Mouse (Mus musculus): ENCODE results near the gene Tbx21. TPM values are rescaled to one million over a fixed set of nuclear protein-coding genes. Genes with fewer than 3 reads are reported as not detected.

Tbx21 gene
- not detected for total RNA-seq (2021)

GRCm38 (mm10) chr11:97114671-97115601 lies at the start of gene Tbx21:
Gene Tbx21, minus strand, starts transcription at chr11:97115331.
- no peak for DNase-seq
- intact Hi-C loops (cut with DNase I), result no loop called here

- DNase-seq, result no peak
- intact Hi-C loops (cut with DNase I), result no loop called here
These were observed 45.2 kb upstream of the Tbx21 start for GRCm38 (mm10) chr11:97160341-97160740.

GRCm38 (mm10) chr11:97156999-97157398 lies 41.9 kb upstream of the Tbx21 start:
- intact Hi-C loops (cut with DNase I), result no loop called here
- no peak for DNase-seq

- intact Hi-C loops (cut with DNase I), result no loop called here
- DNase-seq, result no peak
These were observed 37.6 kb upstream of the Tbx21 start for GRCm38 (mm10) chr11:97152662-97153287.

- intact Hi-C loops (cut with DNase I), result no loop called here
These were observed 36.9 kb upstream of the Tbx21 start for GRCm38 (mm10) chr11:97152023-97152426.

GRCm38 (mm10) chr11:97151343-97151801 lies 36.2 kb upstream of the Tbx21 start, which contains the start of gene Tbkbp1:
Gene Tbkbp1, minus strand, starts transcription at chr11:97151495.
- DNase-seq, result peak; percentile 38 to 60
- intact Hi-C loops (cut with DNase I), result loop anchor here (2.0 kb wide), 1 partner anchor 35 kb away; the partner anchor contains the start of gene Kpnb1

More at GRCm38 (mm10) chr11:97152023-97152426, 36.9 kb upstream of the Tbx21 start:
- DNase-seq, result peak; percentile 48 to 50

- intact Hi-C loops (cut with DNase I), result loop anchor here (2.0 kb wide), 1 partner anchor 36 kb away; the partner anchor contains the start of gene Kpnb1
- peak; percentile 41 to 55 for DNase-seq
These were observed 35.5 kb upstream of the Tbx21 start for GRCm38 (mm10) chr11:97150411-97151330.

DNA sequence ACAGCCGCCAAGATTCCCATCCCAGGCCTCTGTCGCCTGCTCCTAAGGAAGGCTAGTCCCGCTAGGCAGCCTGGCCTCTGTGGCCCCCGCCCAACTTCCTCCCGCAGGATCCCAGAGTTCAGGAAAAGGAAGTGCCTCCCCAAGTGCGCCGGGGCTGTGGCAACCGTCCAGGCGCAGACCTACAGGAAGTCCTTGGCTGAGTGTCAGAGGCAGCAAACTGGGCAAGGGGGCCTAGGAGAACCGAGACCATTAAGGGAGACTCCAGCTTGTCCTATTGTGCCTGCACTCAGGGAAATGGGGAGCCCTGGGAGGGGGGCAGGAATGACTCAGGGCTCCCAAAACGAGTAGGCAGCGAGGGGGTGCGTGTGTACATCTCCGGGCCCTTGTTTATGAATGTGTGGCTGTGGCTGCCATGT lies 34.9 kb upstream of the Tbx21 start:
- DNase-seq, result peak; percentile 85
- intact Hi-C loops (cut with DNase I), result loop anchor here (2.0 kb wide), 1 partner anchor 37 kb away; the partner anchor contains the start of gene Kpnb1

- intact Hi-C loops (cut with DNase I), result no loop called here
These were observed 33.9 kb upstream of the Tbx21 start for GRCm38 (mm10) chr11:97149026-97149425.

GRCm38 (mm10) chr11:97148591-97148990 lies 33.5 kb upstream of the Tbx21 start:
- intact Hi-C loops (cut with DNase I), result no loop called here
- no peak for DNase-seq

More at GRCm38 (mm10) chr11:97149026-97149425, 33.9 kb upstream of the Tbx21 start:
- DNase-seq, result no peak

DNA sequence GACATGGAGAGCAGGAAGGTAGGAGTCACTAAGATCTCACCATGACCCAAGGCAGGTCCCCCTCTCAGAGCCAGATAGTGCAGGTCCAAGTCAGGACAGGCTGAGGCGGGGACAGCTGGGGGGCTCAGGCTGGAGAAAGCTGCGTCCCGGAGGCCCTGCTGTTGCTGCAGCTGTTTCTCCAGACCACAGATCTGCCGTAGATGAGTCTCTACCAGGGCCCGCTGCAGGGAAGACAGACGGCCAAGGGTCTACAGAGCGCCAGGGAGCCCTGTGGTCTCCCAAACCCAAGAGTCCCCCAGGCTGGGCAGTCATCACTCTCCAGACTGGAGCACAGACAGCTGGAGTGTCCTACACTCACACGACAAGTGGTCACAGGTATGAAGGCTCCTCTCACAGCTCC lies 32.2 kb upstream of the Tbx21 start:
- no peak for DNase-seq
- intact Hi-C loops (cut with DNase I), result loop anchor here (2.0 kb wide), 1 partner anchor 75 kb away; no protein-coding TSS in a partner anchor

DNA sequence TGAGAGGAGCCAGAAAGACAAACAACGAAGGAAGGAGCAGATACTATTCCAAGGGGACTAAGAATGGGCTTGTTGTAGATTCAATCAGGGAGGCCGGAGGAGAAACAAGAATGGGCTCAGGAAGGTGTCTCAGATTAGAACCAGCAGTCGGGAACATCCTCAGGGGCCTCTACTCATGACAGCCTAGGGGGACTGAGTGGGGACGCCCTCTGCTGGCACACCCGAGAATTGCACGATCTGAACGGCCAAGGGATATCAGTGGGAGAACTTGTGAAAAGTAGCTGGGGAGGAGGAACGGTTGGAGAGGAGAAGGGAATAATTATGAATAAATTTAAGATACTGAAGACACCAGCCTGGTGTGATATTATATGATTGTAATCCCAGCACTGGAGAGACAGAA lies 31.6 kb upstream of the Tbx21 start:
- intact Hi-C loops (cut with DNase I), result loop anchor here (2.0 kb wide), 1 partner anchor 74 kb away; no protein-coding TSS in a partner anchor
- peak; percentile 73 to 83 for DNase-seq

GRCm38 (mm10) chr11:97145951-97146350 lies 30.8 kb upstream of the Tbx21 start:
- intact Hi-C loops (cut with DNase I), result loop anchor here (2.0 kb wide), 1 partner anchor 73 kb away; no protein-coding TSS in a partner anchor
- no peak for DNase-seq

- intact Hi-C loops (cut with DNase I), result no loop called here
- DNase-seq, result no peak
These were observed 30.2 kb upstream of the Tbx21 start for GRCm38 (mm10) chr11:97145320-97145719.

DNA sequence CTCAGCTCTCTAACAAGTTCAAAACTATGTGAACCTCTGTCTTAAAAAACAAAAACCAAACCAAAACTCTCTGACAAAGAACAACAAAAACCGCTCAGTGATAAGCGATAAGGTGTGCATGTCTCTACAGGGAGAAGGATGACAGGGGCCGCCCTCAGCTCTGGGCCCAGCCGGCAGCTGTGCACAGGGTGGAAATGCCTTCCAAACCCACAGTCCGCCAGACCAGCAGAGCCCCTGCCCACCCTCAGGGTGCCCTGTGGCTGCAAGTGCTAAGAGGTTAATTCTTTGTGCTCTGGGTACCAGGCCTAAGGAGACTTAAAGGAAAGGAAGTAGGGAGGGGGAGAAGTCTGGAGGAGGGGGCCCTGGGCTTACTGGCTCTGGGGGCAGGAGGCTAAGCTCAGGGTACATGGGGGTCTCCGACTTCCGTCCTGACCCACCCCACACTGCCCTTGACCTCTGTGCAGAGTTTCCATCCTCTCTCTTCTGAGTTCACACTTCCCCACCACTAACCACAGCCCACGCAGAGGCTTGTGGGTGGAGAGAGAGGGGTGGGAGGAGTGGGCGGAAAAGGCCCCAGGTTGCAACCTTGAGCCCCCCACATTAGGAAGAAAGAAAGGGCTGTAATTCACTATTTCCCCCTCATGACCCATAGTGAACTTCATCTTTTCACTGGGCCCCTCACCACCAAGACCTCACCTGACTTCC lies 28.2 kb upstream of the Tbx21 start:
- intact Hi-C loops (cut with DNase I), result loop anchor here (2.0 kb wide), 1 partner anchor 43 kb away; no protein-coding TSS in a partner anchor
- DNase-seq, result no peak

- peak; percentile 34 to 47 for DNase-seq
- intact Hi-C loops (cut with DNase I), result loop anchor here (2.0 kb wide), 1 partner anchor 41 kb away; no protein-coding TSS in a partner anchor
These were observed 27.1 kb upstream of the Tbx21 start for GRCm38 (mm10) chr11:97142159-97142608.

GRCm38 (mm10) chr11:97140811-97141210 lies 25.7 kb upstream of the Tbx21 start:
- intact Hi-C loops (cut with DNase I), result no loop called here
- DNase-seq, result no peak

DNA sequence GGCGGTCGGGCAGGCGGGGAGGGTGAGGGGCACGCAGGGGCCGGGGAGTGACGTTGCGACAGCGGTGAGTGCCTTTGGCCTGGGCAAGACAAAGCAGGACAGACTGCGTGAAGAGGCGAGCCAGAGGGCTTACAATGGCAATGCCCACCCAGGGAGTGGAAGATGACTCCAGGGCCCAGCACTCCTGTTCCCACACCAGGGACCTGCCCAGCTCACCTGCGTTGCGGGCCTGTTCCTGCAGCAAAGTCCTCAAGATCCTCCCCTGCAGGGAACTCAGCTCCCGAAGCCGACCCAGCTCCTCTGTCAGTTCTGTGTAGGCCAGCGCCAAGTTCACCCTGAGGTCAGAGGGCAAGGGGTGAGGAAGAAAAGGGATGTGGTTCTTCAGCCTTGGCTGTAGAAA lies 24.1 kb upstream of the Tbx21 start:
- intact Hi-C loops (cut with DNase I), result no loop called here
- no peak for DNase-seq

Data from heart, postnatal 36 days (tissue).